Mouse (Mus musculus) C2C12 (cell line): Measurements from ENCODE around the gene Htr7.

Experiments
- CEBPB ChIP-seq: IDR thresholded peaks from one replicate; pipeline ENCODE4 v1.6.1; 2011; ENCODE audit warnings: low read depth, mild to moderate bottlenecking, control low read depth, moderate library complexity
- CTCF ChIP-seq: IDR thresholded peaks from one replicate; pipeline ENCODE4 v1.5.1; 2011; ENCODE audit not compliant: control insufficient read depth, insufficient read depth, insufficient read length
- MYOG ChIP-seq: IDR thresholded peaks from one replicate; pipeline ENCODE4 v1.6.1; 2011; ENCODE audit not compliant: control insufficient read depth, insufficient read length; ENCODE audit errors: extremely low read depth
- USF1 ChIP-seq: IDR thresholded peaks from one replicate; pipeline ENCODE4 v1.6.1; 2011; ENCODE audit warnings: low read depth, mild to moderate bottlenecking, control low read depth, moderate library complexity

DNA sequence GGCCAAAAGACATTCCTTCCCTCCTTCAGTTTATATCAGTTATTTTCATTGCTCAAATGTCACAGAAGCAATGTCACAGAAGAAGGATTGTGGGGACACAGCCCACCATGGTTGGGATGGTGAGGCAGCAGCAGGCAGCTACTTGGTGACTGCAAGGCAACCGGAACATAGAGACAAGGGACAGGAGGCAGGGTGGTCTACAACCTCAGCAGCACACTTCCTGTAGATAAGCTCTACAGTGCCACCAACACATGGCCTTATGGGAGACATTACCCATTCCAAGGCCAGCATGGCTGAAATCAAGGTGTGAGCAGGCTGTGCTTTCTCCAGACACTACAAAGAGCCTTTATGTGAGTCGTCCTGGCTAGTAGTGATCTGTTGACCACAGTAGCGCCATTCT lies 39.9 kb upstream of the Htr7 start:
- TF ChIP-seq CTCF = no peak
- TF ChIP-seq MYOG = no peak
- no peak for TF ChIP-seq USF1
- TF ChIP-seq CEBPB = no peak
